Mouse (Mus musculus) heart, embryonic 13.5 days (tissue): ENCODE measurements around the gene Fam19a4. TPM values are rescaled to one million over a fixed set of nuclear protein-coding genes. Genes with fewer than 3 reads are reported as not detected.

ENCODE experiments used
- polyA plus RNA-seq: library from polyadenylated mRNA; unstranded; fragments of >200 nt; fragmentation: Nextera tagmentation; extraction: Ambion mirVana; gene quantifications from 2 replicates; pipeline ENCODE4 v1.2.1, GENCODE M21; 2015

Gene Fam19a4
- polyA plus RNA-seq, 1 experiment from 2014 or later, result not detected

Other genes with a start within 250 kb of the Fam19a4 start
- 11.1 and 12.6 TPM in 2 replicates for gene Eogt, start 88.8 kb upstream of the Fam19a4 start, polyA plus RNA-seq
- gene Tmf1, start 118.7 kb upstream of the Fam19a4 start, polyA plus RNA-seq, result 23.6 and 25.7 TPM in 2 replicates
- gene Uba3, start 145.2 kb upstream of the Fam19a4 start, polyA plus RNA-seq, result 68.6 and 74.0 TPM in 2 replicates
- gene Arl6ip5, start 150.3 kb upstream of the Fam19a4 start, polyA plus RNA-seq, result 82.7 and 96.9 TPM in 2 replicates
- 14.3 and 16.7 TPM in 2 replicates for gene Lmod3, start 192.3 kb upstream of the Fam19a4 start, polyA plus RNA-seq